Mouse (Mus musculus): ENCODE results near the gene Klhl22.

- TF ChIP-seq POLR2A (IDR thresholded peaks at IDR 0.05; ENCODE audit: low read depth, low read length) (no peak), CHD2 (IDR thresholded peaks at IDR 0.05; ENCODE audit: low read length) (no peak), POLR2AphosphoS2 (IDR thresholded peaks at IDR 0.05; ENCODE audit: low read depth, low read length) (no peak), MXI1 (IDR thresholded peaks at IDR 0.05; ENCODE audit: low read depth, low read length) (no peak), CTCF (conservative IDR thresholded peaks at IDR 0.05 in 1 of 2, IDR thresholded peaks at IDR 0.05 in 1 of 2; ENCODE audit: low read depth in 2 of 2, low read length in 2 of 2) (no peak), SMC3 (IDR thresholded peaks at IDR 0.05; ENCODE audit: low read depth, low read length) (no peak), MAFK (IDR thresholded peaks at IDR 0.05; ENCODE audit: insufficient replicate concordance, low read length) (no peak), ZC3H11A (IDR thresholded peaks at IDR 0.05; ENCODE audit: low read depth, low read length) (no peak), ELF1 (IDR thresholded peaks at IDR 0.05; ENCODE audit: low read depth, low read length) (no peak), USF1 (IDR thresholded peaks at IDR 0.05; ENCODE audit: low read depth, low read length) (no peak)
These were observed 47.3 kb downstream of the Klhl22 start for GRCm38 (mm10) chr16:17806581-17807191.

Data from CH12.LX (cell line).